Mouse (Mus musculus) thymus, adult 2 months (tissue): ENCODE measurements around the gene Ptgfrn. TPM values are rescaled to one million over a fixed set of nuclear protein-coding genes. Genes with fewer than 3 reads are reported as not detected.

Source experiments
- DNase-seq: peaks from one replicate; pipeline ENCODE4 v3.0.0; 2021
- H3K27ac ChIP-seq: fragments of 200-500 bp; 2 replicates; pipeline ENCODE4 v1.5.1; 2012; ENCODE audit warnings: low read length, control low read depth; ENCODE audit not compliant: control insufficient read depth, insufficient read depth
- H3K27me3 ChIP-seq: fragments of 200-500 bp; 2 replicates; pipeline ENCODE4 v1.6.1; 2012; ENCODE audit warnings: mild to moderate bottlenecking, low read length, moderate library complexity, mixed read lengths; ENCODE audit not compliant: control insufficient read depth, insufficient read depth
- H3K36me3 ChIP-seq: fragments of 200-500 bp; 2 replicates; pipeline ENCODE4 v1.6.1; 2012; ENCODE audit warnings: mild to moderate bottlenecking, low read length, moderate library complexity; ENCODE audit not compliant: control insufficient read depth, insufficient read depth
- H3K4me1 ChIP-seq: fragments of 200-500 bp; replicated peaks from 2 replicates; pipeline ENCODE4 v1.6.1; 2012; ENCODE audit warnings: low read length; ENCODE audit not compliant: control insufficient read depth, insufficient read depth
- H3K4me3 ChIP-seq: fragments of 200-500 bp; 2 replicates; pipeline ENCODE4 v1.5.1; 2012; ENCODE audit warnings: mild to moderate bottlenecking, low read length, control low read depth, moderate library complexity; ENCODE audit not compliant: control insufficient read depth, insufficient read depth
- CTCF ChIP-seq: fragments of 200-500 bp; IDR thresholded peaks from 2 replicates; pipeline ENCODE4 v1.5.1; 2012; ENCODE audit warnings: mild to moderate bottlenecking, control low read depth, low read length, moderate library complexity, borderline replicate concordance; ENCODE audit not compliant: control insufficient read depth, poor library complexity, insufficient read depth; ENCODE audit errors: extremely low read depth
- POLR2A ChIP-seq: fragments of 200-500 bp; IDR thresholded peaks from 2 replicates; pipeline ENCODE4 v1.6.1; 2012; ENCODE audit warnings: mild to moderate bottlenecking, low read length, control low read depth, moderate library complexity; ENCODE audit not compliant: control insufficient read depth, poor library complexity, insufficient read depth; ENCODE audit errors: extremely low read depth
- WGBS: fragments of 180-500 bp; shearing (Covaris S2); methylation state at CpG from one replicate; pipeline ENCODE4 v1.1.7; 2018; 5-methylcytosine and 5-hydroxymethylcytosine counted together
- polyA plus RNA-seq: library from polyadenylated mRNA; depleted of rRNA; stranded (reverse); fragments of >200 nt; gene quantifications from 2 replicates; pipeline ENCODE4 v1.2.3, GENCODE M21; 2012

Gene Ptgfrn
- polyA plus RNA-seq, 1 experiment: 8.0 TPM

DNA sequence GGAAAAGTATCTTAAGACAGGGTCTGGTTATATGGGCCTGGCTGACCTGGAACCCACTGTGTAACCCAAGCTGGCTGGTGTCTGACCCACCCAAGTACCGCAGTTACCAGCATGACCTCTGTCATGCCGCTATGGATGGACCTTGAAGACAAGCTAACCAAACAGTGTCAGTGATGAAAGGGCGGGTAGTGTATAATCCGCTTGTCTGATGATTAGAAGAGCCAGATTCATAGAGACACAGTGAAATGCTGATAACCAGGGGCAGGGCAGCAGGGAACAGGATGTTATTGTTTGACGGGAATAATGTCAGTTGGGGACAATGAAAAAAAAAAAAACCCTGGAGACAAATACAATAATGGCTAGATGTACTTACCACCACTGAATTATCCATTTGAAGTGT lies 21.7 kb upstream of the Ptgfrn start:
- H3K27ac ChIP-seq: no peak overlapping the region
- no peaks in the 10 kb centered on the region for H3K36me3 ChIP-seq
- no peak for DNase-seq
- TF ChIP-seq POLR2A: no peak
- TF ChIP-seq CTCF: no peak
- WGBS: 88% methylated on average over 5 of the region's 5 CpGs
- H3K4me1 ChIP-seq: peaks cover 18% of the 10 kb centered on the region
- no peaks in the 10 kb centered on the region for H3K27me3 ChIP-seq
- H3K4me3 ChIP-seq: no peak overlapping the region

DNA sequence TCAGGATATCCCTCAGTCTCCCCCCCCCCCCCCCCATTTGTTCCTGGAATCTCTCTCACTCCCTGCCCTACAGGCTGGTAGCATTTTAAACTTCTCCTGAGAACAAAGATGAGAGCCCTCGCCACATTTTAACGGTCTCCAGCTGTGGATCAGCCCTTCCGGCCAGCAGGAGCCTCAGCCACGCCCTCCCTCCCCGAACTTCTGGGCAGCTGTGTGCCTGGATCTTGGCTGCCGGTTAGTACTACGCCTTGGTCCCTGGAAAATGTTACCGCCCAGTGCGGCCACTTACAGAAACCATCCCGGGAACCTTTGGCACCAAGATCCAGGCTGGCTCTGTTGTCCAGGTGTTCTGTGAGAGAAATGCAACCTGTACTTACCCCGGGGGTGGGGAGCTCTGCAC lies 20.4 kb upstream of the Ptgfrn start:
- DNase-seq: peak; percentile 29
- Histone ChIP-seq H3K27ac (no peak overlapping the region), H3K36me3 (no peaks in the 10 kb centered on the region), H3K4me1 (peaks cover 18% of the 10 kb centered on the region), H3K27me3 (no peaks in the 10 kb centered on the region), H3K4me3 (no peak overlapping the region)
- WGBS: 8% methylated on average over 11 of the region's 11 CpGs
- no peak for TF ChIP-seq POLR2A
- TF ChIP-seq CTCF: no peak

DNA sequence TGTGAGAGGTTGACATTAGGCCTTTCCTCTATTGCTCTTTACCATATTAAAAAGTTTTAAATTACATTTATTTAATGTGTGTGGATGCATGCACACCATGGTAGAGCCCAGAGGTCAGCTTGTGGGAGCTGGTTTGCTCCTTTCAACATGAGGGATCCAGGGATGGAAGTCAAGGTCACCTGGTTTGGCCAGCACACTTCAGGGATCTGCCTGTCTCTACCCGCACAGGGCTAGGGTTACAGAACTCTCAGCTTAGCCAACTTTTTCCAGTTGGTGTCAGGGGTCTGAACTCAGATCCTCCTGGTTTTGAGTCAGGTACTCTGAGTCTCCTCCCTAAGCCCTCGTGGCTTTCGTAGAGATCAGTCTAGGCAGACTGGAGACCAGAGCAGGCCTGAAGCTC lies 19.5 kb upstream of the Ptgfrn start:
- TF ChIP-seq CTCF: no peak
- TF ChIP-seq POLR2A: no peak
- Histone ChIP-seq H3K27ac (no peak overlapping the region), H3K4me1 (peaks cover 18% of the 10 kb centered on the region), H3K4me3 (no peak overlapping the region), H3K27me3 (no peaks in the 10 kb centered on the region), H3K36me3 (no peaks in the 10 kb centered on the region)
- no peak for DNase-seq
- WGBS: 69% methylated on average over 3 of the region's 3 CpGs

DNA sequence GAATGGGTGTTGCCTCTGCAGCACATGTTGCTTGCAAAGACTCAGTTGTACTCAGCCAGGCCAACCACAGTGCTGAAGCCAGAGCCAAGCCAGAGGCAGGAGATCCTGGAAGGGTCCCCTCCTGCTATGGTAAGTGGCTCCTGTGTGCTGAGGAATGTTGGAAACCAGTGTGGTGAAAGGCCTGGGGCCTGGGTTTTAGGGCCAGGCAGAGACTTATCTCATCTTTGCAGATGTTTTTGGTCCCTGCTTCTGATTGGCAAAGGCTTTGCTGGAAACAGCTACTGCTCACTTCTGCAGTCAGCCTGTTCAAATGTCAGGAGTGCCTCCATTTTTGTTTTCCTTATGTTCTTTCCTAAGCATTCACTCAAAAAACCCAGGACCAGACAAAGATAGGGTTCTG lies 19.0 kb upstream of the Ptgfrn start:
- H3K27me3 ChIP-seq: no peaks in the 10 kb centered on the region
- peaks cover 18% of the 10 kb centered on the region for H3K4me1 ChIP-seq
- H3K4me3 ChIP-seq: no peak overlapping the region
- no peaks in the 10 kb centered on the region for H3K36me3 ChIP-seq
- no peak for DNase-seq
- TF ChIP-seq POLR2A: no peak
- no peak overlapping the region for H3K27ac ChIP-seq

DNA sequence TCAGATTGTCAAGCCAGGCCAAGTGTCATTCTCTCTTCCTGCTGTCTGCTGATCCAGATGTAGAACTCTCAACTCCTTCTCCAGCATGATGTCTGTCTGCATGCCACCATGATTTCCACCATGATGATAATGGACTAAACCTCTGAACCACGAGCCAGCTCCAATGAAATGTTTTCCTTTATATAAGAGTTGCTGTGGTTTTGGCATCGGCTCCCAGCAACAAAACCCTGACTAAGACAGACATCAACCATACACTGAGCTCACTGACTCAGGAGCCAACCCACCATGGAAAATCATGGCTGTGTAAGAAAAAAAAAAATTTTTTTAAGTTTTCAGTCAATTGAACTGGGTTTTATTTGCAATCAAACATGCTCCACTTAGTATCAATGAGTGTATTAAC lies 17.7 kb upstream of the Ptgfrn start:
- WGBS: 90% methylated on average over 2 of the region's 2 CpGs
- Histone ChIP-seq H3K27ac (no peak overlapping the region), H3K4me1 (peaks cover 13% of the 10 kb centered on the region), H3K4me3 (no peak overlapping the region), H3K27me3 (no peaks in the 10 kb centered on the region), H3K36me3 (no peaks in the 10 kb centered on the region)
- DNase-seq: no peak
- TF ChIP-seq CTCF (no peak), POLR2A (no peak)

DNA sequence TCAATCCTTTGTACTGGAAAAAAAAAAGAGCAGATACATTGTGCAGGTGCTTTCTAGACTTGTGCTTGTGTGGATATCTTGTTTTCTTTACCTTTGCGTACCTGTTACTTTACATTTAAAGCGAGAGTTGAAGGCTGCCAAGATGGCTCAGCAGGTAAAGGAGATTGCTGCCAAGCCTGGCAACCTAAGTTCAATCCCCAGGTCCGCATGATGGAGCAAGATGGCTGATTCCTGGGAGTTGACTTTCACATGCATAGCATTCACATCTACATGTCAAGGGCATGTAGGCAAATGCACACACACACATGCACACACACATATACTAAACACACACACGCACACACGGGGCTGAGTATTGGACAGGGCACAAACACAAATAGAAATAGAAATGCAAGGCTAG lies 14.6 kb upstream of the Ptgfrn start:
- Histone ChIP-seq H3K36me3 (no peaks in the 10 kb centered on the region), H3K4me3 (no peak overlapping the region), H3K27me3 (no peaks in the 10 kb centered on the region), H3K4me1 (peaks cover 6% of the 10 kb centered on the region), H3K27ac (no peak overlapping the region)
- no peak for DNase-seq
- 98% methylated on average over 5 of the region's 5 CpGs for WGBS
- no peak for TF ChIP-seq CTCF
- no peak for TF ChIP-seq POLR2A

DNA sequence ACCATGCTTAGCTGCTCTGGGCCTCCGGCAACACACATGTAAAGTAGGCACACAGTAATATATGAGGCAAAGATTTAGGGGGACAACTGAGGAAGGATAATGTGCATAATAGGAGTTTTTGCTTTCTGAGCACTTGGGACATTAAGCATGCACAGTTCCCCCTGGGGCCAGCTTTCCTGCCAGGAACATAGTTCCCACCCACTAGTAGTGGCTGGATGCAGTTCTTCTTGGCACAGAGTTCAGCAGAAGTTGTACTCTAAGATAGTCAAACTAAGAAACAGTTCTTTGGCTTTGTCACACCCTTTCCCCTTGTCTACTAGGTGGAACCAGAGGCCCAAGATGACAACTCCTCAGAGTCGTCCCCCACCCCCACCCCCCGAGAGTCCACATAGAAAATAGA lies 12.4 kb upstream of the Ptgfrn start:
- no peak for TF ChIP-seq CTCF
- TF ChIP-seq POLR2A: no peak
- Histone ChIP-seq H3K4me1 (no peaks in the 10 kb centered on the region), H3K36me3 (no peaks in the 10 kb centered on the region), H3K27ac (no peak overlapping the region), H3K27me3 (no peaks in the 10 kb centered on the region), H3K4me3 (no peak overlapping the region)
- DNase-seq: no peak
- 93% methylated on average over 3 of the region's 3 CpGs for WGBS
